Mouse (Mus musculus) effector memory CD4-positive, alpha-beta T cell, adult 5 months (primary cell): ENCODE data around the gene Prrc2b. TPM values are rescaled to one million over a fixed set of nuclear protein-coding genes. Genes with fewer than 3 reads are reported as not detected.

ENCODE experiments used
- polyA plus RNA-seq: library from polyadenylated mRNA; unstranded; fragments of 100-300 nt; shearing (Covaris generic); gene quantifications from one replicate; pipeline ENCODE4 v1.2.1, GENCODE M21; 2017

Prrc2b gene
- 69.4 TPM for polyA plus RNA-seq

DNA sequence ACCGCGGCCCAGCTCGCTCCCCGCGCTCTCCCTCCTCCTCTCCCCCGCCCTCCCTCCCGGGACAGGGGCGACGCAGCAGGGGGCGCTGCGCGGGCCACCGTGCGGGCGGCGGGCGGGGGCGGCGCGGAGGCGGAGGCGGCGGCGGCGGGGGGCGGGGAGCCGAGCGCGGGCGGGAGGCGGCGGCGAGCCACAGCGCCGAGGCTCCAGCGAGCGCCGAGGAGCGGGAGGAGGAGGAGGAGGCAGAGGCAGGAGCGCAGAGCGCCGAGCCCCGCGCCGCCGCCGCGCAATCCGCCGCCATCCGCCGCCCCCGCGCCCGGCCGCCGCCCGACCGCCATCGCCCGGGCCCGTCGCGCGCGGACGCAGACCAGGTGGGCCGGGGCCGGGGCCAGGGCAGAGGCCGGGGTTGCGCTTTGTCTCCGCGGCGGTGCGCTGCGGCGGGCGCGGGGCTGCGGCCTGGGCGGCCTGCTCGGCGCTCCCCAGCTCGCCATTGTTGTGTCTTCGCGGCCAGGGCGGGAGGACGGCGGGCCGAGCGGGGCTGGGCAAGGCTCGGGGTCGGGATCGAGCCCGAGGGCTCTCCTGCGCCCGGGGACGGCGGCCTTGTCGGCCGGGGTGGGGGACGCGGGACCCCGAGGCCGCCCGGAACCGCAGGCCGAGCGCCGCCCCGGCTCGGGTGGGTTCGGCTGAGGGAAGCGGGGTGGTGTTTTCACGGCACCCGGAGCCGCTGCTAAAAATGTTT lies at the start of gene Prrc2b:
Prrc2b (plus strand) TSS at position 159 of the 736 bp plus-strand sequence.

GRCm38 (mm10) chr2:32235886-32236759 lies 85.2 kb downstream of the Prrc2b start, which contains the start of gene Pomt1:
Pomt1 (plus strand) TSS chr2:32236590.

GRCm38 (mm10) chr2:32259657-32260417 lies 109.0 kb downstream of the Prrc2b start, which contains the start of gene Uck1:
Uck1 (minus strand) TSS chr2:32260159.

Other genes starting within 250 kb of the Prrc2b start
- 0.75 TPM for gene Aif1l, start 200.9 kb upstream of the Prrc2b start, polyA plus RNA-seq
- gene Nup214, start 176.6 kb upstream of the Prrc2b start, polyA plus RNA-seq: 73.5 TPM
- gene Fam78a, start 66.2 kb upstream of the Prrc2b start, polyA plus RNA-seq: 17.8 TPM
- not detected for gene Plpp7, start 55.6 kb upstream of the Prrc2b start, polyA plus RNA-seq
- gene Pomt1, start 85.5 kb downstream of the Prrc2b start, polyA plus RNA-seq: 4.0 TPM
- gene Uck1, start 109.1 kb downstream of the Prrc2b start, polyA plus RNA-seq: 73.0 TPM
- gene Golga2, start 136.3 kb downstream of the Prrc2b start, polyA plus RNA-seq: 31.9 TPM
- gene Swi5, start 137.0 kb downstream of the Prrc2b start, polyA plus RNA-seq: 170 TPM
- 118 TPM for gene Ciz1, start 201.2 kb downstream of the Prrc2b start, polyA plus RNA-seq
- not detected for gene Dnm1, start 202.3 kb downstream of the Prrc2b start, polyA plus RNA-seq
- gene 1110008P14Rik, start 230.9 kb downstream of the Prrc2b start, polyA plus RNA-seq: 43.5 TPM
- gene Lcn2, start 237.2 kb downstream of the Prrc2b start, polyA plus RNA-seq: not detected
- 11.4 TPM for gene Ptges2, start 244.8 kb downstream of the Prrc2b start, polyA plus RNA-seq